Mouse (Mus musculus): ENCODE data around the gene Drap1. TPM values are rescaled to one million over a fixed set of nuclear protein-coding genes. Genes with fewer than 3 reads are reported as not detected.

Drap1 gene
- polyA plus RNA-seq, 1 experiment from 2014 or later = 191 TPM

GRCm38 (mm10) chr19:5444371-5444908, 19.7 kb upstream of the Drap1 start:
- no peak overlapping the region for H3K4me3 ChIP-seq (ENCODE audit: low read depth, low read length)
- H3K9me3 ChIP-seq (ENCODE audit: control insufficient read depth, low read length) = peaks cover 4% of the 10 kb centered on the region; the same call in 1 of the 2 replicates
- no peak overlapping the region for H3K4me2 ChIP-seq (ENCODE audit: low read depth, low read length)
- no peak overlapping the region for H3K9ac ChIP-seq (ENCODE audit: low read depth, low read length)
- DNase-seq (ENCODE audit: low spot score) = no peak
- WGBS = 63% methylated on average over 9 of the region's 9 CpGs
- peaks cover 28% of the 10 kb centered on the region for H3K27me3 ChIP-seq (replicated peaks; ENCODE audit: control insufficient read depth, insufficient read depth, low read length)
- no peaks in the 10 kb centered on the region for H3K36me3 ChIP-seq (ENCODE audit: control insufficient read depth, insufficient read depth, low read length)
- no peak for ATAC-seq (ENCODE audit: low read depth)
- H3K27ac ChIP-seq (replicated peaks; ENCODE audit: low read depth, low read length) = no peak overlapping the region
- H3K4me1 ChIP-seq (ENCODE audit: control insufficient read depth, insufficient read depth, low read length) = 0 out of 2 replicates have a peak, but pooled peaks cover 4% of the 10 kb centered on the region

GRCm38 (mm10) chr19:5433951-5434350, 9.2 kb upstream of the Drap1 start:
- no peak for ATAC-seq (ENCODE audit: low read depth)
- WGBS = 64% methylated on average over 7 of the region's 7 CpGs
- Histone ChIP-seq H3K4me2 (ENCODE audit: low read depth, low read length) (peak overlapping the region; percentile 65), H3K9me3 (ENCODE audit: control insufficient read depth, low read length) (no peaks in the 10 kb centered on the region), H3K4me1 (ENCODE audit: control insufficient read depth, insufficient read depth, low read length) (peaks cover 15% of the 10 kb centered on the region), H3K36me3 (ENCODE audit: control insufficient read depth, insufficient read depth, low read length) (no peaks in the 10 kb centered on the region), H3K27me3 (replicated peaks; ENCODE audit: control insufficient read depth, insufficient read depth, low read length) (no peaks in the 10 kb centered on the region), H3K27ac (replicated peaks; ENCODE audit: low read depth, low read length) (no peak overlapping the region), H3K9ac (ENCODE audit: low read depth, low read length) (peak overlapping the region; percentile 58; the same call in 1 of the 2 replicates), H3K4me3 (ENCODE audit: low read depth, low read length) (no peak overlapping the region; the same call in 1 of the 2 replicates)
- no peak for DNase-seq (ENCODE audit: low spot score)

- H3K4me1 ChIP-seq (ENCODE audit: control insufficient read depth, insufficient read depth, low read length) = peaks cover 15% of the 10 kb centered on the region
- 7% methylated on average over 13 of the region's 16 CpGs for WGBS
- peak overlapping the region; percentile 58 for H3K9ac ChIP-seq (ENCODE audit: low read depth, low read length)
- no peaks in the 10 kb centered on the region for H3K9me3 ChIP-seq (ENCODE audit: control insufficient read depth, low read length)
- H3K27me3 ChIP-seq (replicated peaks; ENCODE audit: control insufficient read depth, insufficient read depth, low read length) = no peaks in the 10 kb centered on the region
- DNase-seq (ENCODE audit: low spot score) = peak; percentile 80
- H3K4me3 ChIP-seq (ENCODE audit: low read depth, low read length) = peak overlapping the region; percentile 32
- H3K36me3 ChIP-seq (ENCODE audit: control insufficient read depth, insufficient read depth, low read length) = 0 out of 2 replicates have a peak, but pooled peaks cover 3% of the 10 kb centered on the region
- no peak overlapping the region; the same call in none of the 2 replicates for H3K27ac ChIP-seq (replicated peaks; ENCODE audit: low read depth, low read length)
- peak overlapping the region; percentile 65 for H3K4me2 ChIP-seq (ENCODE audit: low read depth, low read length)
- ATAC-seq (ENCODE audit: low read depth) = peak; percentile 64
These were observed 8.4 kb upstream of the Drap1 start for GRCm38 (mm10) chr19:5432992-5433852.

GRCm38 (mm10) chr19:5431911-5432464, 7.2 kb upstream of the Drap1 start:
- H3K9me3 ChIP-seq (ENCODE audit: control insufficient read depth, low read length) = no peaks in the 10 kb centered on the region
- no peak for DNase-seq (ENCODE audit: low spot score)
- peaks cover 15% of the 10 kb centered on the region for H3K36me3 ChIP-seq (ENCODE audit: control insufficient read depth, insufficient read depth, low read length)
- H3K27me3 ChIP-seq (replicated peaks; ENCODE audit: control insufficient read depth, insufficient read depth, low read length) = no peaks in the 10 kb centered on the region
- H3K4me3 ChIP-seq (ENCODE audit: low read depth, low read length) = no peak overlapping the region
- H3K9ac ChIP-seq (ENCODE audit: low read depth, low read length) = no peak overlapping the region
- 67% methylated on average over 4 of the region's 4 CpGs for WGBS
- no peak for ATAC-seq (ENCODE audit: low read depth)
- H3K4me1 ChIP-seq (ENCODE audit: control insufficient read depth, insufficient read depth, low read length) = peaks cover 15% of the 10 kb centered on the region
- H3K27ac ChIP-seq (replicated peaks; ENCODE audit: low read depth, low read length) = no peak overlapping the region
- H3K4me2 ChIP-seq (ENCODE audit: low read depth, low read length) = no peak overlapping the region

GRCm38 (mm10) chr19:5430408-5430807, 5.6 kb upstream of the Drap1 start:
- DNase-seq (ENCODE audit: low spot score) (no peak), ATAC-seq (ENCODE audit: low read depth) (no peak)
- Histone ChIP-seq H3K9ac (ENCODE audit: low read depth, low read length) (no peak overlapping the region), H3K9me3 (ENCODE audit: control insufficient read depth, low read length) (no peaks in the 10 kb centered on the region), H3K27me3 (replicated peaks; ENCODE audit: control insufficient read depth, insufficient read depth, low read length) (no peaks in the 10 kb centered on the region), H3K4me2 (ENCODE audit: low read depth, low read length) (no peak overlapping the region), H3K4me1 (ENCODE audit: control insufficient read depth, insufficient read depth, low read length) (peaks cover 26% of the 10 kb centered on the region), H3K36me3 (ENCODE audit: control insufficient read depth, insufficient read depth, low read length) (peaks cover 25% of the 10 kb centered on the region), H3K27ac (replicated peaks; ENCODE audit: low read depth, low read length) (no peak overlapping the region), H3K4me3 (ENCODE audit: low read depth, low read length) (no peak overlapping the region)
- WGBS = 94% methylated on average over 1 of the region's 1 CpGs

- ATAC-seq (ENCODE audit: low read depth) (no peak), DNase-seq (ENCODE audit: low spot score) (no peak)
- Histone ChIP-seq H3K27ac (replicated peaks; ENCODE audit: low read depth, low read length) (no peak overlapping the region), H3K4me1 (ENCODE audit: control insufficient read depth, insufficient read depth, low read length) (peaks cover 26% of the 10 kb centered on the region), H3K27me3 (replicated peaks; ENCODE audit: control insufficient read depth, insufficient read depth, low read length) (no peaks in the 10 kb centered on the region), H3K9me3 (ENCODE audit: control insufficient read depth, low read length) (no peaks in the 10 kb centered on the region), H3K4me3 (ENCODE audit: low read depth, low read length) (no peak overlapping the region), H3K4me2 (ENCODE audit: low read depth, low read length) (no peak overlapping the region), H3K9ac (ENCODE audit: low read depth, low read length) (no peak overlapping the region), H3K36me3 (ENCODE audit: control insufficient read depth, insufficient read depth, low read length) (peaks cover 25% of the 10 kb centered on the region)
- 63% methylated on average over 8 of the region's 8 CpGs for WGBS
These were observed 5.0 kb upstream of the Drap1 start for GRCm38 (mm10) chr19:5429806-5430205.

GRCm38 (mm10) chr19:5429219-5429618, 4.4 kb upstream of the Drap1 start:
- ATAC-seq (ENCODE audit: low read depth) = no peak
- no peaks in the 10 kb centered on the region for H3K27me3 ChIP-seq (replicated peaks; ENCODE audit: control insufficient read depth, insufficient read depth, low read length)
- WGBS = 80% methylated on average over 4 of the region's 4 CpGs
- no peak overlapping the region for H3K27ac ChIP-seq (replicated peaks; ENCODE audit: low read depth, low read length)
- no peaks in the 10 kb centered on the region for H3K9me3 ChIP-seq (ENCODE audit: control insufficient read depth, low read length)
- peaks cover 25% of the 10 kb centered on the region for H3K36me3 ChIP-seq (ENCODE audit: control insufficient read depth, insufficient read depth, low read length)
- no peak overlapping the region for H3K4me2 ChIP-seq (ENCODE audit: low read depth, low read length)
- H3K4me1 ChIP-seq (ENCODE audit: control insufficient read depth, insufficient read depth, low read length) = peaks cover 26% of the 10 kb centered on the region
- H3K4me3 ChIP-seq (ENCODE audit: low read depth, low read length) = no peak overlapping the region
- H3K9ac ChIP-seq (ENCODE audit: low read depth, low read length) = no peak overlapping the region
- no peak for DNase-seq (ENCODE audit: low spot score)

GRCm38 (mm10) chr19:5428083-5428482, 3.3 kb upstream of the Drap1 start:
- WGBS = 85% methylated on average over 2 of the region's 2 CpGs
- ATAC-seq (ENCODE audit: low read depth) = no peak
- Histone ChIP-seq H3K9ac (ENCODE audit: low read depth, low read length) (0 out of 2 replicates have a peak overlapping the region, but pooled peaks have one; percentile 27), H3K4me3 (ENCODE audit: low read depth, low read length) (no peak overlapping the region), H3K4me1 (ENCODE audit: control insufficient read depth, insufficient read depth, low read length) (peaks cover 20% of the 10 kb centered on the region), H3K9me3 (ENCODE audit: control insufficient read depth, low read length) (no peaks in the 10 kb centered on the region), H3K36me3 (ENCODE audit: control insufficient read depth, insufficient read depth, low read length) (peaks cover 25% of the 10 kb centered on the region), H3K27ac (replicated peaks; ENCODE audit: low read depth, low read length) (no peak overlapping the region), H3K4me2 (ENCODE audit: low read depth, low read length) (no peak overlapping the region), H3K27me3 (replicated peaks; ENCODE audit: control insufficient read depth, insufficient read depth, low read length) (no peaks in the 10 kb centered on the region)
- peak; percentile 47 for DNase-seq (ENCODE audit: low spot score)
